Mouse (Mus musculus): ENCODE data around the gene Dkk3.

GRCm38 (mm10) chr7:112207717-112208116 is 48.9 kb upstream of the Dkk3 start:
- TF ChIP-seq CTCF (conservative IDR thresholded peaks at IDR 0.05; ENCODE audit: insufficient read depth, insufficient read length, low read depth, low read length) (no peak; the same call in 1 of the 2 replicates), POLR2A (IDR thresholded peaks at IDR 0.05; ENCODE audit: low read depth, low read length) (no peak)

All from kidney, adult 2 months (tissue).